Mouse (Mus musculus): ENCODE results near the gene Gm17509. TPM values are rescaled to one million over a fixed set of nuclear protein-coding genes. Genes with fewer than 3 reads are reported as not detected.

The Gm17509 gene
- polyA plus RNA-seq, 1 experiment from 2014 or later: not detected

GRCm38 (mm10) chr13:117202755-117203471 lies 18.0 kb downstream of the Gm17509 start:
- no peak for ATAC-seq
- 42% methylated on average over 21 of the region's 22 CpGs for WGBS
- H3K9ac ChIP-seq (ENCODE audit: low read depth, low read length): no peak overlapping the region

GRCm38 (mm10) chr13:117198402-117199083 lies 22.3 kb downstream of the Gm17509 start:
- no peak overlapping the region for H3K4me2 ChIP-seq (replicated peaks; ENCODE audit: low read depth)
- peak; percentile 80 for TF ChIP-seq CTCF (IDR thresholded peaks at IDR 0.05; ENCODE audit: low read depth)
- H3K27ac ChIP-seq (ENCODE audit: low read depth, low read length): no peak overlapping the region
- H3K9me3 ChIP-seq (ENCODE audit: control insufficient read depth): no peaks in the 10 kb centered on the region
- H3K4me1 ChIP-seq (replicated peaks; ENCODE audit: control insufficient read depth, insufficient read depth, low read length): no peaks in the 10 kb centered on the region
- H3K27me3 ChIP-seq (replicated peaks; ENCODE audit: control insufficient read depth, insufficient read depth, low read length): no peaks in the 10 kb centered on the region
- no peak for ATAC-seq
- no peak overlapping the region for H3K9ac ChIP-seq (ENCODE audit: low read depth, low read length)
- 88% methylated on average over 7 of the region's 7 CpGs for WGBS
- H3K4me3 ChIP-seq (ENCODE audit: low read depth, low read length): no peak overlapping the region
- no peaks in the 10 kb centered on the region for H3K36me3 ChIP-seq (ENCODE audit: control insufficient read depth, insufficient read depth)

More at GRCm38 (mm10) chr13:117202755-117203471, 18.0 kb downstream of the Gm17509 start:
- Histone ChIP-seq H3K9me3 (ENCODE audit: control insufficient read depth) (no peaks in the 10 kb centered on the region), H3K27me3 (replicated peaks; ENCODE audit: control insufficient read depth, insufficient read depth, low read length) (no peaks in the 10 kb centered on the region), H3K4me1 (replicated peaks; ENCODE audit: control insufficient read depth, insufficient read depth, low read length) (no peaks in the 10 kb centered on the region), H3K27ac (ENCODE audit: low read depth, low read length) (no peak overlapping the region), H3K4me3 (ENCODE audit: low read depth, low read length) (no peak overlapping the region), H3K4me2 (replicated peaks; ENCODE audit: low read depth) (no peak overlapping the region), H3K36me3 (ENCODE audit: control insufficient read depth, insufficient read depth) (no peaks in the 10 kb centered on the region)
- peak; percentile 77 for TF ChIP-seq CTCF (IDR thresholded peaks at IDR 0.05; ENCODE audit: low read depth)

GRCm38 (mm10) chr13:117197666-117198065 lies 23.2 kb downstream of the Gm17509 start:
- WGBS: 91% methylated on average over 2 of the region's 2 CpGs
- no peak for ATAC-seq
- H3K9me3 ChIP-seq (ENCODE audit: control insufficient read depth): no peaks in the 10 kb centered on the region

GRCm38 (mm10) chr13:117195569-117196495 lies 25.0 kb downstream of the Gm17509 start:
- no peak for TF ChIP-seq CTCF (IDR thresholded peaks at IDR 0.05; ENCODE audit: low read depth)
- Histone ChIP-seq H3K27me3 (replicated peaks; ENCODE audit: control insufficient read depth, insufficient read depth, low read length) (no peaks in the 10 kb centered on the region), H3K9me3 (ENCODE audit: control insufficient read depth) (no peaks in the 10 kb centered on the region), H3K9ac (ENCODE audit: low read depth, low read length) (no peak overlapping the region), H3K4me2 (replicated peaks; ENCODE audit: low read depth) (no peak overlapping the region), H3K27ac (ENCODE audit: low read depth, low read length) (no peak overlapping the region), H3K4me3 (ENCODE audit: low read depth, low read length) (no peak overlapping the region), H3K36me3 (ENCODE audit: control insufficient read depth, insufficient read depth) (no peaks in the 10 kb centered on the region), H3K4me1 (replicated peaks; ENCODE audit: control insufficient read depth, insufficient read depth, low read length) (no peaks in the 10 kb centered on the region)
- WGBS: 81% methylated on average over 13 of the region's 13 CpGs
- no peak for ATAC-seq

More at GRCm38 (mm10) chr13:117197666-117198065, 23.2 kb downstream of the Gm17509 start:
- H3K36me3 ChIP-seq (ENCODE audit: control insufficient read depth, insufficient read depth): no peaks in the 10 kb centered on the region
- H3K27me3 ChIP-seq (replicated peaks; ENCODE audit: control insufficient read depth, insufficient read depth, low read length): no peaks in the 10 kb centered on the region
- TF ChIP-seq CTCF (IDR thresholded peaks at IDR 0.05; ENCODE audit: low read depth): no peak
- no peak overlapping the region for H3K27ac ChIP-seq (ENCODE audit: low read depth, low read length)
- H3K4me2 ChIP-seq (replicated peaks; ENCODE audit: low read depth): no peak overlapping the region
- no peak overlapping the region for H3K4me3 ChIP-seq (ENCODE audit: low read depth, low read length)
- no peaks in the 10 kb centered on the region for H3K4me1 ChIP-seq (replicated peaks; ENCODE audit: control insufficient read depth, insufficient read depth, low read length)
- no peak overlapping the region for H3K9ac ChIP-seq (ENCODE audit: low read depth, low read length)

GRCm38 (mm10) chr13:117193422-117193983 lies 27.4 kb downstream of the Gm17509 start:
- no peaks in the 10 kb centered on the region for H3K9me3 ChIP-seq (ENCODE audit: control insufficient read depth)
- no peaks in the 10 kb centered on the region for H3K4me1 ChIP-seq (replicated peaks; ENCODE audit: control insufficient read depth, insufficient read depth, low read length)
- ATAC-seq: no peak
- H3K27ac ChIP-seq (ENCODE audit: low read depth, low read length): no peak overlapping the region
- no peaks in the 10 kb centered on the region for H3K36me3 ChIP-seq (ENCODE audit: control insufficient read depth, insufficient read depth)
- H3K4me3 ChIP-seq (ENCODE audit: low read depth, low read length): no peak overlapping the region
- no peaks in the 10 kb centered on the region for H3K27me3 ChIP-seq (replicated peaks; ENCODE audit: control insufficient read depth, insufficient read depth, low read length)
- 71% methylated on average over 7 of the region's 7 CpGs for WGBS
- no peak overlapping the region for H3K9ac ChIP-seq (ENCODE audit: low read depth, low read length)
- TF ChIP-seq CTCF (IDR thresholded peaks at IDR 0.05; ENCODE audit: low read depth): no peak
- no peak overlapping the region for H3K4me2 ChIP-seq (replicated peaks; ENCODE audit: low read depth)

All from intestine, postnatal 0 days (tissue).